Mouse (Mus musculus): ENCODE data around the gene Pwp2. TPM values are rescaled to one million over a fixed set of nuclear protein-coding genes. Genes with fewer than 3 reads are reported as not detected.
A peak's percentile ranks its signal among the peaks of the same experiment; 100 is the strongest.

The Pwp2 gene
- total RNA-seq, 2 experiments from 2014 or later = 7.0 to 8.2 TPM

- intact Hi-C loops (cut with DNase I) = loop anchor here (2.0 kb wide), 1 partner anchor 53 kb away; no protein-coding TSS in a partner anchor
- peak; percentile 29 to 55 for DNase-seq
Measured at GRCm38 (mm10) chr10:78124137-78124536, 60.8 kb downstream of the Pwp2 start.

Other genes starting within 250 kb of the Pwp2 start
- 1 to 10 TPM in 1 of 2 experiments, under 1 TPM in 1; 0.34 to 1.5 TPM for gene Trpm2, start 214.6 kb downstream of the Pwp2 start, total RNA-seq (2021)
- gene 1810043G02Rik, start 206.6 kb downstream of the Pwp2 start, total RNA-seq (2021) = 10 to 100 TPM in 1 of 2 experiments, 1 to 10 TPM in 1; 8.1 to 10.2 TPM
- 100 to 1,000 TPM; 104 to 107 TPM for gene Pfkl, start 175.1 kb downstream of the Pwp2 start, total RNA-seq (2021)
- gene Dnmt3l, start 143.2 kb downstream of the Pwp2 start, total RNA-seq (2021) = not detected
- gene Aire, start 141.5 kb downstream of the Pwp2 start, total RNA-seq (2021) = under 1 TPM in 1 of 2 experiments, not detected in 1; 0.12 TPM
- 1 to 10 TPM; 5.5 to 6.0 TPM for gene Icosl, start 115.8 kb downstream of the Pwp2 start, total RNA-seq (2021)
- 100 to 1,000 TPM; 380 to 389 TPM for gene D10Jhu81e, start 15.4 kb downstream of the Pwp2 start, total RNA-seq (2021)
- gene Trappc10, start 59.5 kb upstream of the Pwp2 start, total RNA-seq (2021) = 10 to 100 TPM; 42.0 to 42.8 TPM
- 100 to 1,000 TPM; 246 to 265 TPM for gene Agpat3, start 167.3 kb upstream of the Pwp2 start, total RNA-seq (2021)
- 100 to 1,000 TPM in 1 of 2 experiments, 10 to 100 TPM in 1; 100.0 to 104 TPM for gene Rrp1, start 227.9 kb upstream of the Pwp2 start, total RNA-seq (2021)
- 10 to 100 TPM; 31.2 to 36.3 TPM for gene Cstb, start 240.5 kb upstream of the Pwp2 start, total RNA-seq (2021)

Measured in heart, postnatal 14 days (tissue).